Mouse (Mus musculus): ENCODE results near the gene Nodal. TPM values are rescaled to one million over a fixed set of nuclear protein-coding genes. Genes with fewer than 3 reads are reported as not detected.
A peak's percentile ranks its signal among the peaks of the same experiment; 100 is the strongest.
"Not testable (repeated sequence)": the region's sequence is repeated elsewhere in the genome, so short reads cannot be mapped to it uniquely, and the experiment has no call there.

Gene Nodal
- total RNA-seq, 2 experiments from 2014 or later, result 0.36 TPM; not detected in 1

- DNase-seq, result no peak
Measured at GRCm38 (mm10) chr10:61440202-61440800, 22.5 kb downstream of the Nodal start.

DNA sequence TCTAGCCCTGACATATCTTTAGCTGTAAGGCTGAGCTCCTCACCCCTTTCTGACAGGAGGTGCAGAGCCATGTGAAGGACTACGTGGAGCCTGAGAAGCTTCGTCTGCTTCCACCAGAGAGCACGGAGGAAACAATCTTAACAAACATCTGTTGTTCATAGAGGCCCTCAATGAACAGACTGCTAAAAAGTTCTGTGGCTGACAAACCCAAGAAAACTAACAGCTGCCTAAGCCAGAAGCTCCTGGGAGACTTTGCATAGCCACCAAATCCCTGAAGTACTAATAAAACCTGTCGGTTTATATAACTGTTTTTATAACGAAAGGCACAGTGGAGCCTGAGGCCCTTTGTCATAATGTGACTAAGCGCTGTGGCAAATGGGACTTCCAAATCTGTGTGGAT is 25.7 kb downstream of the Nodal start:
- DNase-seq, result no peak

DNA sequence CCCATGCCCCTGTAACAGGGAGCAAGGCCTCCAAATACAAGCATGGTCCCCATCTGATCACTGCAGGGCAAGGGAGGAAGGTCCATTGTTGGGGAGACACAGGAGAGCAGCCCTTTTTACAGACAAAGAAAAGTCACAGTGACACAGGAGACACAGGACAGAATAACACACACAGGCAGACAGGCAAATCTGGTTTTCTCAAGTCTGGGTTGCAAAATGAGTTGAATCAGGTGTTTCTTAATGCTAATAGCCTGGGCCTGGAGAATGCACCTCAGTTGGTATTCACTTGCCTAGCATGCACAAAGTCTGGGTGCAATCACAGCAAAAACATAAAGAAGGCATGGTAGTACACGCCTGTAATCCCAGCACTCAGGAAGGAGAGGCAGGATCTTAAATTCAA is 26.1 kb downstream of the Nodal start:
- DNase-seq, result no peak

GRCm38 (mm10) chr10:61445016-61445415 is 27.2 kb downstream of the Nodal start:
- DNase-seq, result no peak

DNA sequence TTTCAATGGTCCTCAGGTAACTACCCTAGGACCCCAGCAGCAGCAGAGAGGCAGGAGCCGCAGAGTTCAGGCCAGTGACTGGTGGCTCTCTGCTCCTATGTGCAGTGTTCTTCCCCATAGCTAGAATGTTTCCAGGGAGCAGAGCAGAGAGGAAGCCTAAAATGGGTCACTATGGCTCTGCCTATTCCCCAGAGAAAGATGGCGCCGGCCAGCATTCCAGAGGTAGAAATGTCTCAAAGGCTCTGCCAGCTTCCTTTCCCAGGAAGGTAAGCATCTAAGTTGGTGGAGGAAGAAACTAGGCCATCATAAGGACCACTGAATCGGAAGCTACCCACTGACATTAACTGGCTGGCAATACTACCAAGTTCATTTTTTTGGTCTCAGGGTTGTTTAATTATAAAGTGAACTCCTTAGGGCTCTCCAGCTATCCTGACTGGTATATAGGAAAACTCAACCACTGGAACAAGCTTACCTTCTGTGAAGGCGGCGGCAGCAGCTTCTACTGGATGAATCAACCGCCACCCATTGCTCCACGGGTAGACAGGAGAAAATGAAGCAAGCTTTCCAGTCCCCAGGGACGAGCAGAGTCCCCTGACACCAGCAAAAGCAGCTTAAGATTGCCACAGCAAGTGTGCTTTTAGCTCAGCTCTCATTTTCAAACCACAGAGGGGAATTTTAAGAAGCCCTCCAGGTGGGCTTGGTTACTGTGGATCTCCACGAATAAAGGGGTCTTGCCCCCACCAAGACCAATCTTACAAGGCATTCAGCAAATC is 30.0 kb downstream of the Nodal start:
- peak; percentile 59 for DNase-seq

DNA sequence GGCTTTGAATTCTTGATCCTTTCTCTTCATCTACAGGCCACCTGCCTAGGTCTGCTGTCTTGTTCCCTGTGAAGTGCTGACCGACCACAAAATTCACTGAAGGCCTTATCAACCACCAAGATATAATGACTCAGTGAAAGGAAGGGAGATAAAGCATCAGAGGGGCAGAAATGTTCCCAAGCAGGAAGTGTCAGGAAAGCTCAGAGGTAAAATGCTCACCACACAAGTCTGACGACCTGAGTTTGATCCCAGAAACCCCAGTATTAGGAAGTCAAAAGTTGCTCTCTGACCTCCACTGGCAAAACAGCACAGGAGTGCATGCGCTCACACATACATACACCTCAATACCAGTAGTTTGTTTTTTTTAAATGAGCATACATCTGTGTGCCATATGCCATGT is 31.1 kb downstream of the Nodal start:
- DNase-seq, result no peak

GRCm38 (mm10) chr10:61451463-61451930 is 33.7 kb downstream of the Nodal start:
- DNase-seq, result peak; percentile 74

DNA sequence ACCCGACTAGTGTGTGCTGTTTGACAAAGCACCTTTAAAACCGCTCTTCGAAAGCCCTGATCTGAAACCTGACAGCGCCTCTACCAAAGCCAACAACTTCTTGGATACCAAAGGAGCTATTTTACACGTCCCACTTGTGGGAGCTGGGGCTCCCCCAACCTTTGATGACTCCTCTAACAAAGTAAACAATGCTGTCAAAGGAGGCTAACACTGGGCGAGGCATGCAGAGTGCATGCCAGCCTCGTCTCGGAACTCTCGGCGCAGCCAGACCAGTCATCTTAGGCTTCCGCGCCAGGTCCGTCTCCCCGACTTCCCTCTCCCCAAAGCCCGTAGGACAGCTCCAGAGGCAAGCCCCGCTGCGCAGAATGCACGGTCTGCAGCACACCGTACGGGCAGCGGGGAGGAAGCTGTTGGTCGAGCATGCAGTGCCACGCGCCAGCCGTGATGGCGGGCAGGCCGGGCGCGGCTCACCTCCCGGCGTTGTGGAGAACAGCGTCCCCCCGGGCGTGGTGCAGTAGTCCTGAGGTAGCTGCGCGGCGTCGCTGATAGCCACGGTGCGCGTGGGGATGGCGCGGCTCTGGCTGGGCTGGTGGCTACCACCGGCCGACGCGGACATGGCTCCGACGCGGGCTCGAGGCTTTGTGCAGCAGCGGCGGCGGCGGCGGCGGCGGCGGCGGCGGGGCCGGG is 34.3 kb downstream of the Nodal start:
- DNase-seq, result peak; percentile 54

GRCm38 (mm10) chr10:61452645-61453044 is 34.9 kb downstream of the Nodal start, which contains the start of gene Eif4ebp2:
TSS of gene Eif4ebp2 (minus strand) at chr10:61452661.
- peak; percentile 100 for DNase-seq

- DNase-seq, result not testable (repeated sequence)
Measured at GRCm38 (mm10) chr10:61453171-61453570, 35.4 kb downstream of the Nodal start.

- DNase-seq, result no peak
Measured at GRCm38 (mm10) chr10:61457182-61457581, 39.4 kb downstream of the Nodal start.

- DNase-seq, result no peak
Measured at GRCm38 (mm10) chr10:61465009-61465408, 47.2 kb downstream of the Nodal start.

- DNase-seq, result no peak
Measured at GRCm38 (mm10) chr10:61466242-61466641, 48.5 kb downstream of the Nodal start.

GRCm38 (mm10) chr10:61466873-61467272 is 49.1 kb downstream of the Nodal start:
- DNase-seq, result peak; percentile 52

- no peak for DNase-seq
Measured at GRCm38 (mm10) chr10:61468900-61469299, 51.1 kb downstream of the Nodal start.

DNA sequence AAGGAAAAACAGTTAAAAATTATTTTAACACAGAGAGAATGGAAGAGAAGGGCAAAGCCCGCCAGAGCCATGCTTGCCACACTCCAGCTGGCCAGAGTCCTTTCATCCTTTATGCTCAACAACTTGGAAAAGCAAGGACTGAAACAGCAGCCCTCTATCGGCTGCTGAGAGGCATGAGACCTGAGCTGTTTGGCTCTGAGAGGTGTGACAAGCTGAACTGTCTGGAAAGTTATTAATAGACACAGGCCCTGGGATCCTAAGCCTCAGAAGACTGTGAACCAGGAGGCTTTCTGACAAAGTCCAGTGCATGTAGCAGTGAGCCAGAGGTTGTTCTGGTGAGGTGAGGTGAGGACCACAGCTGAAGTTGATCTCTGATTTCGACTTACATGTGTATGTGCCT is 55.9 kb downstream of the Nodal start:
- DNase-seq, result no peak

- DNase-seq, result no peak
Measured at GRCm38 (mm10) chr10:61474344-61474743, 56.6 kb downstream of the Nodal start.

Other genes with a start within 250 kb of the Nodal start
- gene Tbata, start 246.0 kb upstream of the Nodal start, total RNA-seq (2021), result not detected
- gene Adamts14, start 144.5 kb upstream of the Nodal start, total RNA-seq (2021), result 1 to 10 TPM; 3.7 to 4.3 TPM
- gene Prf1, start 120.1 kb upstream of the Nodal start, total RNA-seq (2021), result under 1 TPM; 0.12 to 0.18 TPM
- gene Pald1, start 34.4 kb upstream of the Nodal start, total RNA-seq (2021), result 10 to 100 TPM; 53.0 to 66.0 TPM
- gene Eif4ebp2, start 34.7 kb downstream of the Nodal start, total RNA-seq (2021), result 100 to 1,000 TPM; 116 to 127 TPM
- 10 to 100 TPM; 10.8 to 13.6 TPM for gene Lrrc20, start 57.8 kb downstream of the Nodal start, total RNA-seq (2021)
- gene Npffr1, start 177.5 kb downstream of the Nodal start, total RNA-seq (2021), result under 1 TPM; 0.24 to 0.33 TPM
- 100 to 1,000 TPM; 110 to 122 TPM for gene Ppa1, start 230.6 kb downstream of the Nodal start, total RNA-seq (2021)